Mouse (Mus musculus): ENCODE data around the gene Ldb1. TPM values are rescaled to one million over a fixed set of nuclear protein-coding genes. Genes with fewer than 3 reads are reported as not detected.

The Ldb1 gene
- polyA plus RNA-seq, 1 experiment from 2014 or later = 23.1 TPM

Other genes with a start within 250 kb of the Ldb1 start
- gene Kcnip2, start 229.2 kb downstream of the Ldb1 start, polyA plus RNA-seq (2015; fragmentation: Nextera tagmentation; extraction: Ambion mirVana) = 2.2 TPM in 2 replicates
- gene Armh3, start 46.7 kb downstream of the Ldb1 start, polyA plus RNA-seq (2015; fragmentation: Nextera tagmentation; extraction: Ambion mirVana) = 4.0 and 4.7 TPM in 2 replicates
- gene Hps6, start 41.7 kb downstream of the Ldb1 start, polyA plus RNA-seq (2015; fragmentation: Nextera tagmentation; extraction: Ambion mirVana) = 2.4 and 2.8 TPM in 2 replicates
- 12.8 and 13.7 TPM in 2 replicates for gene Pprc1, start 328 bp downstream of the Ldb1 start, polyA plus RNA-seq (2015; fragmentation: Nextera tagmentation; extraction: Ambion mirVana)
- 38.5 and 41.9 TPM in 2 replicates for gene Nolc1, start 30.6 kb upstream of the Ldb1 start, polyA plus RNA-seq (2015; fragmentation: Nextera tagmentation; extraction: Ambion mirVana)
- gene Elovl3, start 86.7 kb upstream of the Ldb1 start, polyA plus RNA-seq (2015; fragmentation: Nextera tagmentation; extraction: Ambion mirVana) = 0.06 and 0.19 TPM in 2 replicates
- 0.14 TPM in 1 of 2 replicates, not detected in the other for gene Pitx3, start 103.1 kb upstream of the Ldb1 start, polyA plus RNA-seq (2015; fragmentation: Nextera tagmentation; extraction: Ambion mirVana)
- gene Gbf1, start 107.3 kb upstream of the Ldb1 start, polyA plus RNA-seq (2015; fragmentation: Nextera tagmentation; extraction: Ambion mirVana) = 14.8 and 15.3 TPM in 2 replicates